Mouse (Mus musculus): ENCODE measurements at regions not wholly inside any gene's neighbourhood (a gene's known extent, or its start where the extent isn't known, plus 50 kb on each side); places are given as distances from the start of the nearest gene placed in this dataset.

DNA sequence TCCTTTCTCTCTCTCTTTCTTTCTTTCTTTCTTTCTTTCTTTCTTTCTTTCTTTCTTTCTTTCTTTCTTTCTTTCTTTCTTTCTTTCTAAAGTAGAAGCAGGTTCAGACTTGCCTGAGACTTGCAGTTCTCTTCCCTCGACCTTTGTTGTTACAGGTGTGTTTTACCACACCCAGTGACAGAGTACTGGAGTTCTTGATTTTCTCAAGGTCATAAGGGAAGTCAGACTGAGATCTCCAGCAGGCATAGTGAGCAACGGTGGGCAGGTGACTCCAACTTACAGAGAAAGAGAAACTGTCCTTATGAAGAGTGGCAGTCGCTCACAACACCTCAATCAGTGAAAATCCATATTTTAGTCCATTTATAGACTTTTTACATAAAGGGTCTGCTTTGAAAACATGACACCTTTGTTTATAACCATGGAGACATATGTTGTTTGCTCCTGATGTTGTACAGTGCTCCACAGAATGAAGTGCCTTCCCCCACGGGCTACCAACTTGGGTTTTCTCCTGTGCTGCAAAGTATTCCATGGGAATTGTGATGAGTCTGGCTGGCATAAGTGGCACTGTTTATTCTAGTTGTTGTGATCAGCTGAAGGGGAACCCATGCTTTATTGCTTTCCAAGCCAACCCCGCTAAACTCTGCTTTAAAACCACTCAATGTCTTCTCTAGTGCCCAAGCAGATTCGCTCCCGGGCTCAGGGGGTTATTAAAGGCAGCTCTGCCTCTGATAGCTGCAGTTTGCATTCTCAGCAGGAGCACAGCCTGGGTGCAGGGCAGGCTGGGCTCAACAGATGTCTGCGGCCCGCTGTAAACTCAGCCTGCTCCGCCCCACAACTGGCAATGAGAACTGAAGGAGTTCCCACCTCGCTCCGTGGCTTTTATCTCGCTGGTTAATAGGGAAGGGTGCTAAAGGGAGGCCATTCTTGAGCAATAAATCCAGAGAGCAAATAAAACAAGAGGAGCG lies 132.6 kb upstream of the Jade1 start:
- no peak for DNase-seq (ENCODE audit: extremely low read depth, low read depth)

DNA sequence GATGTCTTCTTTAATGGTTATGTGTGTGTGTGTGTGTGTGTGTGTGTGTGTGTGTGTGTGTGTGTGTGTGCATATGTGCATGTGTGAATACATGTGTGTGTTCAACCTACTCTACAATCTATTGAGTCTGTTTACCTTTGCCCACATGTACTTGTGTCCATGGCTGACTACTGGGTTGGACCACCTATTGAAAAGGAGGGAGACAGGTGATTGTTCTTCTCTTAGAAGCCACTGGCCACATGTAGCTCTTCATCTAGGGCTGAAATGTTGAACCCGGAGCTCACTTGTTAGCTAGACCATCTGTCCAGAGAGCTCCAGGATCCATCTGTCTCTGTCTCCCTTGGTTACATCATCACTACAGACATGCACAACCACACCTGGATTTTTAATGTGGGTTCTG lies 141.8 kb upstream of the Jade1 start:
- DNase-seq (ENCODE audit: extremely low read depth, low read depth) = no peak

DNA sequence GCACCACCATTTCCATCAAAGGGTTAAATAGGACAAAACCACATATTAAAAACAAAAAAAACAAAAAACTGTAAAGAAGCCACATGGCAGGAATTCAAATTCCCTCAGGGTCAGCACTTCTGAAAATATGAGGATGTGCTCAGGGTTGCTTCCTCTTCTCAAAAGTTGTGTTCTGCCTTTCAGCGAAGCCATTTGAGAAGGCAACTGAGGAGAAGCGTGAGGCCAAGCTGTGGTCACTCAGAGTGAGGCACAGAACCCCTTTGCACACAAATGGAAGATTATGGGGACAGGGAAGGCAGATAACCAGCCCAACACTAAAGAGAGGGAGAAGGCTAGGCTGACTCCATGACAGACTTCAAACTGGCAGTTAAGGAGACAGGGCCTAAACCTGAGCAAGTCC lies 142.8 kb upstream of the Jade1 start:
- DNase-seq (ENCODE audit: extremely low read depth, low read depth) = no peak

DNA sequence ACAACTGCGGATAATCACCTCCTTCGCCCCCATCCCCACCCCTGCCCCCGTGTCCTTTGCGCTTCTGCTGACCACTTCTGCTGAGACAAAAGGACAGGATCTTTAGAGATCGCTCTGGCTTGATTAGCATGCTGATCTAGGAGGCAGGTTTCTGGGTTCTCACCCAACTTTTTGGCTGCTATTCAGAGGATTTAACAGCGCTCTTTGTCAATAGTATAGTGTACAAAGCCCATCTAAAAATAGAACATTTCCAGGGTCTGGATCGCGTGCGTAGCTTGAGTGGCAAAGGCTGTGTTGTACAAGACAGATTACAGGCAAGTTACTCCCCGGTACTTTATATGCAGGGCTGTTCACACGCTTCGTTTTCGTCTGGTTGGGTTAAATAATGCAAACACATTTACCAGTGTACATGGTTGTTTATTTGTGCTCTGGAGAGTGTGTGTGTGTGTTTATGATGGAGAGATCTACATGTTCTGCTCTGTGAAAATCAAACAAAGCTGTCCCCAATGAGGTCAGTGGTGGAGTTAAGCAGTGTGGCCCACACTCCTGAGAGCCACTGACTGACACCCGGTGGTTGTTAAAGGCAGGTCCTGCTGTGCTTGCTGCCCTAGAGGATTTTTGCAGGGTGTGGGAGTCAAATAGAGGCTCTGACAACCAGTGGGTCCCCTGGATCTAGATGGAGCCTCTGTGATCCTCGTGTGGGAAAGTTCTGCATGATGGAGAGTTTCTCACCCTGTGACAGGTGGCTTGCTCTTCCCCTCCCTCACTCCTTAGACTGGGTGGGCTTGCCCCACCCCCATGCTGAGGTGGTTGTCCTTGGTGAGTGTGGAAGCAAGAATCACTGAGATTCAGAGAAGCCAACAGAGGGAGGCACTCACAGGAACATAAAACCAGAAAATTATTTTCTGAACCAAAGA lies 146.5 kb upstream of the Jade1 start:
- no peak for DNase-seq (ENCODE audit: extremely low read depth, low read depth)

DNA sequence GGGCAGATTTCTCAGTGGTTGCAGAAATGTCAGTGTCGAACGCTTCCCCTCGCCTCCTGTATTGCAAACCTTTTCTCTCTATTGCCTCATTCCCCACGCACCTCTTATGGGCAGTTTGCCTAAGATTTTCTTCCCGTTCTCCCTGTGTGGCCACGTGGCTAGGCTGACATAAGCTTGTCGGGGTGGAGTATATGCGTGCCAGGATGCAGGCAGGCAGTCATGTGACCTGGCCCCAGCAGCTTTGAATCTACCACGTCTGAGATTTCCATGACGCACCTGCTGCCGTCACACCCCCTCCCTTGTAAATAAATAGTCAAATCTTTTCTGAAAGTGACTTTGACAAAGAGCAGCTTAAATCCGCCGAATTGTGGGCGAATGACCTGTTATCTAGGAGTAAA lies 147.1 kb upstream of the Jade1 start:
- no peak for DNase-seq (ENCODE audit: extremely low read depth, low read depth)

DNA sequence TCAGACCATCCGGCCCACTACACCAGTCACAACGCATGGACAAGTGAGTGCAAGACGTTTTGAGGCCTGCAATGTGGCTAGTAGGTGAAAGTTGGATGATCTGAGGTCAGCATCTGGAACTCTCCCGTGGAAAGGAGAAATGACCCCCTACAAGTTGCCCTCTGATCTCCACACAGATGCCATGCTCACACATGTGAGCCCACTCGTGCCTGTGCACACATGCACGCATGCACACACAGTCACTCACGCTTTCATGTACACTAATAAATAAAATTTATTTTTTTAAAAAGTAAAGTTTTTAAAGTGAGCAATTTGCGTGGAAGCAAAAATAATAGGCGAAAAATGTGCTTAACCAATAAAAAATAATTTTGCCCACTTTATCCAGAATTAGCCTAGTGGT lies 147.5 kb upstream of the Jade1 start:
- no peak for DNase-seq (ENCODE audit: extremely low read depth, low read depth)

DNA sequence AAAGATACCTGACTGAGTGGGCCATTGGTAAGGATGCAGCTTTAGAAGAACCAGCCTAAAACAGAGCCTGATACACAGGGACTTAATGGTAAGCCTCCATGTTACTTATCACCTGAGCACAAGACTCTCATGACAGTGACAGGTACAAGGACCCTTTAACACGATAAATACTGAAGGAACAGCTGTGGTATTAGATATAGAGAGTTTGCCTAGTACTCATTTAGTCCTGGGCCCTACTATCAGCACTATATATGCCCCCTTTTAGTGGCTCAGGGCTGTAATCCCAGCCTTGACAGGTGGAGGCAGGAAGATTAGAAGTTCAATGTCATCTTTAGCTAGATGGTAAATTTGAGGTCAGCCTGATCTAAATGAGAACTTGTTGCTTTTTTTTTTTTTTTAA lies 148.0 kb upstream of the Jade1 start:
- no peak for DNase-seq (ENCODE audit: extremely low read depth, low read depth)

DNA sequence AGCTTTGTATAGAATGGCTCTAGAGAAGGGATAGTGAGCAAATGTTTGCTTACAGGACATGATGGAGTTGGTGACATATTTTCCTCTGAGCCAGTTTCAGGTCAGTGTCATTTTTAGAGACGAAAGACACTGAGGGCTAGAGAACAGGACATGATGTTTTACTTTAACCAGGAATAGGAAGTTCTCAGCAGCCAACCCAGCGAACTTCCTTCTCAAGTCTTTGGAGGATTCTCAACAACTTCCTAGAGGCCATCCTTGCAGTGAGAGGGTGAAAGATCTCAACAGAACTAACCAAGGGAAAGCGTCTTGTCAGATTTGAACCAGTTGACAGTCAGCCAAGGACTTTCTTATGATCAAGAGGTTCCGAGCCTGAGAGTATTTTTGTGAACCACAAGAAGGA lies 153.7 kb upstream of the Jade1 start:
- no peak for DNase-seq (ENCODE audit: extremely low read depth, low read depth)

DNA sequence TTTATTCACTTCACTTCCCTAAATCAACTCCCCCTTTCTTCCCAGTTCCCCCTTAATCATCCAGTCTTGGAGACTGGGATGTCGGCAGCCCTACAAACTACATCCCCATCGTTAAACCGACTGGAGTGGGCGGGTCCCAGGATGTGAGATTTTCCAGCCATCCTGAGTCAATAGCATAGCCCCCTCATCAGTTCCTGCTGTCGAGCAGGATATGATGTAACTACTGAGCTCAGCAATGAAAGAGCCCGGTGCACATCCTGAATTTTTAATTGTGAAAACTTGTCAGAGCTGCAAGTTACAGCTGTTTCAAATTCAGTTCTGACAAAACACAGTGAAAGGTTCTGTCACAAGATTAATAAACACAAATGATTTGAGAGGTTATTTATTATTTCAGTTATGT lies 165.7 kb upstream of the Jade1 start:
- DNase-seq (ENCODE audit: extremely low read depth, low read depth) = no peak

DNA sequence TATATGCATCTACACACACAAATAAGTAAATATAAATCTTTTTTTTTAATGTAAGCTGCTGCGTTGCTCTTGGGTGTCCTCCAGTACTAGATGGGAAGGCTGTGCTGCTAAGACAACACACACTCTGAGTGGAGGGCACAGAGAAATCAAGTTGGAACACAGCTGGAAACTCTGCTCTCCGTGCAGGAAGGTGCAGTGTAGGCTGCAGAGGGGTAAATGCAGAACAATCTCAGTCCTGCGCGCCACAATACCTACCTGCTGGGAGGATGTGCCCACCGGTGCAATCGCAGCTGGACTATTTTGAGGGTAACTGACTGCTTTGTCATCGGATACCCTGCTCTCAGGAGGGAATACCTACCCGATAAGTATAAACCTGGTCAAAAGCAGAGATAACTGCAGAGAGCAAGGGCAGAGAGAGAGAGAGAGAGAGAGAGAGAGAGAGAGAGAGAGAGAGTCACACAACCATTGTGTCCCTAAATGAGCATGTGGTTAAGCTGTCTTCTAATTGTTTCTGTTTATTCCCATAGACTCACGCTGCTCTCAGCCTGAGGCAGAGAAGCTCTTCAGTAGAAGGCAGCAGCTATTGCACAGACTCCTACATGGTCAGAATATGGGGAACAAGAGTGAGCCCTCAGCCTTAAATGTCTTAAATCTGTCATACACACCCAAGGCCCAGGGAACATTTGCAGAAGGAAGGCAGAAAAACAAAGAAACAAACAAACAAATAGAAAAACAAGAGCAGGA lies 167.9 kb upstream of the Jade1 start:
- DNase-seq (ENCODE audit: extremely low read depth, low read depth) = no peak

DNA sequence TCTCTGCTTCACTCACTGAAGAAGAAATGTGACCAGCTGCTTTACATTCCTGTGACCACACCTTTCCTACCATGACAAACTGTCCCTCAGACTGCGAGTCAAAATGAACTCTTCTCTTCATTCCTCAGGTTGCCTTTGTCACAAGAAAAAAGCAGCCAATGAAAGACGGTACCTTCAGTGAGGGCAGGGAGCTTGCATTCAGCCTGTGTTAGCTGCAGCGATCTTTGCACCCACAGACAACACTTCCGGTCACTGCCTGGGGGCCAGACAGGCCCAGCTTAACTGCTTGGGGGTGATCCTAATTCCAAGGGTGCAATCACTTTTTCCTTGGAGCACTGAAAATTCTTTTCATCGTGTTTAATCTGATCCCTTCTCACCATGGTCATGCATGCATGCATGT lies 169.2 kb upstream of the Jade1 start:
- DNase-seq (ENCODE audit: extremely low read depth, low read depth) = no peak

DNA sequence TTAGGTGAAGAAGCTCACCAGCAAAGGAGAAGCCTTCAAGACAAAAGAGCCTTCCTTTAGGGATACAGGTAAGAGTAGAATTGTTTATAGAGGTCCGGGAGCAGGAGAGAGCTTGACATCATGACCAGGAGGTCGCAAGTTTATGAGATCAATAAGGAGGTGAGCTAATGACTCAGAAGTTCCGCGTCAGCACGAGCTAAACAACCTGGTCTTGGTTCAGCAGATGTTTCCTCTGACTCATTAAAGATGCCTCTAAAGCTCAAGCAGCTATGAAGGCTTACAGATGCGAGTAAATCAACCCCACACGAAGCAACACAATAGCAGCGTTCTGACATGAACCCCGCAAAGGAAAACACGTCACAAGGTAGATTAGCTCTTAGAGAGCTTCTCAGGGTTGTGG lies 171.1 kb upstream of the Jade1 start:
- no peak for DNase-seq (ENCODE audit: extremely low read depth, low read depth)

DNA sequence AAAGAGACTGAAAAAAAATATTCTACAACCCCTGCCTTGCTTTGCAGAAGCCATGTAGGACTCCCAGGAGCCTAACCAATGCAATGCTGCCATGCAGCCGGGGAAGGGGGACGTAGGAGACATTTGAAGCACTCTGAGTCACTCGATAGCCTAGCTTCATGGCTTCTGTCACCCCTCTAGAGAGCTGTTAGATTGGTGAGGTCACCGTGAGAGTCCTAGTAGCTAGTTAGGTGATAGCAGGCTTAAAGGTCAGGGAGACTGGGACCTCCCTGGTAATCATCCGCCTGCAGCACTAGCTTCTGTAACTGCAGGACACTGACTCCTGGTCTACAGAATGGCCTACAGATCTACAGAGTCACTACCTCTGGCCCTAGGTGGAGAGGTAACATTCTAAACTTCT lies 177.0 kb upstream of the Jade1 start:
- no peak for DNase-seq (ENCODE audit: extremely low read depth, low read depth)

DNA sequence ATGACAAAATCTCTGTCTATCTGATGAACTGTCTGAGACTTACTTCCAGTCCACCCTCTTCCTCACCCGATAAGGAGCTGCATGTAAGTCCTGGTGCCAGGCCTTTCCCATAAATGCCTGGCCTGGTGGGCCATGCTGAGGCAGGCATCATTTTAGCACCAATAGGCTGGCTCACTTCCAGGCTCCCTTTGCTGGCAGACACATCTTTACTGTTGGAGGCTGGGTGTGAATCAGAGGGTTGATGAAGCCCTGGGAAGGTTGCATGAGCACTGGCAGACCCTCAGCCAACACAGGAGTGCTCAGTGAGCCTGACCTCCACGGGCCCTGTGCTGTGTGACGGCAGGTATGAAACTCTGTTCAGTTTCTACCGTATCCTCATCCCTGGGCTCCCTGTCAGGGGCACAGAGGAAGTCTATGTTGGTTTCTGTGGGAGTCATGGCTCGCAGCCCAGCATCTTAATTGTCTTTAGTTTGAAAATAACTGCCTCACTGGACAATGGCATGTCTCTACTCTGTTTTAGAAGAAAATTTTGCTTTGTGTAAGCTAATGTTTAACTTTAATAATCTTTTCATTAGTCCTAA lies 177.6 kb upstream of the Jade1 start:
- DNase-seq (ENCODE audit: extremely low read depth, low read depth) = no peak

DNA sequence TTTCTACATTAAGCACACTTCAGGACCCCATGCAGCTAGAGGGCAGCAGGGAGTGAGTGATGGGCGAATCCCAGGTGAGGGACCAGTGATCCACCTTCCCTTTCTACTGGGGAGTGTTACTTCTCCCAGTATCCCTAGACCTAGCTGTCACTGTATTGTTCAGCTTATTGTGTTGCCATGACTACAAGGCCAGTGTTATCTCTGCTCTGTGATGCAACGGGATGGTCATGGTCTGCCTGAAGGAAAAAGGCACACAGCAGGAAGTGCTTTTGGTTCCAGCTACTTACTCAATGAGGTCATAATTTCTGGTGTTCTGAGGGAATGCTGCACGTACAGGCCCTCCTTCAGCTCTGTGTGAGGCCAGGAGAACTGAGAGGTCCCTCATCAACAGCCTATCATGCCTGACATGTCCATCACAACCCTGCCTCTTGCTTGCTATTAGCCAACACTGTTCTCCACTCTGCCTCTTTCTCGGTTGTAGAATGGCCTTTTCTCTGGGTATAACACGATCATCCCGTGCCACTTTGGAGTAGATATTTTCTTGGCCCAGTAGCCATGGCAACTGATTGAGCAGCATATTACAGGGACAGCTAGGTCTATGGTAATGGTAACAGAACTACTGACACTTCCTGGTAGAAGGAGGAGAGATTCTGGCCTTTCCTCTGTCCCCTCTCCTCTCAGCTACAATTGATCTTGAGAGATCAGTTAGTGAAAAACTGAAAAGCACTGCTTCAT lies 178.5 kb upstream of the Jade1 start:
- no peak for DNase-seq (ENCODE audit: extremely low read depth, low read depth)

DNA sequence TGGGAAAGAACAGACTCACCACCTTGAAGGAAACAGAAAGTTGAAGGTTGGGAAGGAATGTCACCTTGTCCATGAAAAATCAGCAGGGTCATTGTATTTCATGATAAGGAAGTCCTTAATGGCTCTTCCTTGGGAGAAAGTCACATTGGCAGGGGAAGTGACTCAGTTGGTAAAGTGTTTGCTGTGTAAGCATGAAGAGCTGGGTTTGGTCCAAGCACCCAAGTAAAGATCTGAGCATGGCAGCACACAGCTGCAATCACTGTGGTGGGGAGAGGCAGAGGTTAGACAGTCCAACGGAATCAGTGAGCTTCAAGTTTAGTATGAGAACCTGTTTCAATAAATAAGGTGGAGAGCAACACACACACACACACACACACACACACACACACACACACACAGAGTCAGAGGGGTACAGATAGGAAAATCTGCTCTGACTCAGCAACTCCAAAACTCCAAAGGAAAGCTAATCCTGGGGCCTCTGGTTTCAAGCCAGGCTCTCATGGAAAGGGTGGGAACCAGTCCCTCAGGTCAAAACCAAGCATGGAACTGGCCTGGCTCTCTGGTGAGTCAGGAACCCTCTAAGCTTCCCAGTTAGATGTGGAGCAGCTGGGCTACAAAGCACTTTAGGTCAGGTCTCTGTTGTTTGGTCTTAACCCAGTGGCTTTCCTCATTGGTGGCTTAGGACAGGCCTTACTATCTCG lies 180.2 kb upstream of the Jade1 start:
- no peak for DNase-seq (ENCODE audit: extremely low read depth, low read depth)

DNA sequence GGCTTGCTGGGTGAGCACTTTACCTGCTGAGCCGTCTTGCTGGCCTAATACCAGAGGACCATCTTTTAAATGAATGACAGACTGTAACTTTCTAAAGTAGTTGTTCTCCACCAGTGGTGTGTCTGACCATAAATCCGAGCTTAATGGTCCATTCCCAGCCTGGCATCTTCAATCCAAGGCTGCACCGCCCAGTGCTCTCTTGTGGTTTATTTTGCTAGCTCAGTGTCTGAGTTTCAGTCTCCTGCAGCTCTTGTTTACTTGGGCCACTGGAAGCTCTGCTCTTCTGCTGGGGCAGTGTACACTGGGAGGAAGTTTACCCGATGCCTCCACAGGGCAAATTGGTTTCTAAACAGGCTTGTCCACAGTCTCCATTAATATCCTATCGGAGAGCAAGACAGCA lies 182.3 kb upstream of the Jade1 start:
- no peak for DNase-seq (ENCODE audit: extremely low read depth, low read depth)

DNA sequence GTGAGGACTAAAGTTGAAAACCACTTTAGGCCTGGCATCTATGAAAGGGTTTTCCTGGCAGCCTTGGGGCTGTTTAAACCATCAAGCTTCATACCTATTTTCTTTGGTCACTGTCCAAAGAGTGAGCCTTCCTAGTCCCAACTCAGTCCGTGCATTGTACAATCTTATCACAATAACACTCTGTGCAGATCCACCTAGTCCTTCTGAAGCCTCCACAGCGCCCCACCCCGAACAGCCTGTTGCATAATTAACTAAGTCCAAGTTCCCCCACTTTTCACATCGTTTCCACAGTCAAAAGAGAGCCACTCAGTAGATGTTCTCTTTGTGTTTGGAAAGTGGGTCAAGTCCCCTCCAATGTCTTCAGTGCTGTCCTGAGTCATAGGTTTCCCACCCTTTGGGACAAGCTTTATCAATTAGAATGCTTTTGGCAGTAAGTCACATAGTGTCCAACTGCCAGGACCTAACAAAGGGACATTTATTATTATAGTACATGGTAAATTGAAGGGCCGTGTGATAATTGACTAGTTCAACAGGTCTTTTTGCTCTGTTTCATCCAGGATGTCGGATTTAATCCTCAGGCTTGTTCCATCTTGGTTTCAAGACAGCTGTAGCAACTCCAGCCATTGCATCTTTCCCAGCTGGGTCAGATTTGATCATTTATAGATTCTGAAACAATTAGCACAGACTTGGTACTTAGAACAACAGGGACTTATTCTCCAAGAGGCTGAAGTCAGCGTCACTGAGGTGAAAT lies 187.0 kb upstream of the Jade1 start:
- no peak for DNase-seq (ENCODE audit: extremely low read depth, low read depth)

DNA sequence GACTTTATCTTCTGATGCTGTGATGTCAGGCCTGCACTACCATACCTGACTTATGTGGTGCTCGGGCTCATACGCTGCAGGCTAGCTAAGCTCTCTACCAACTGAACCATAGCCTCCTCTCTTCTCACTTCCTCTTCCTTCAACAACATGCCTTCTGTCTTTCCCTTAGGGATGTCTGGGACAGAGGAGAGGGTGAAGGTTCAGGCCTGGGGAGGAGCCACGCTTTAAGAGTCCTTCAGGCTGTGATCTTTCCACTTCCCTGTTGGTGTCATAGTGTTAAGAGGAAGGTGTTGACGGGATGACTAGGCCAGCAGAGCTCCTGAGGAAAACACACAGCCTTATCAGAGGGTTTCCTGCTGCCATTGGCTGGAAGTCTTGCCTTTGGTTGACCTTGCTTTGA lies 188.8 kb upstream of the Jade1 start:
- no peak for DNase-seq (ENCODE audit: extremely low read depth, low read depth)

Data from MEL-GATA-1-ER (cell line).